Mouse (Mus musculus): ENCODE measurements around the gene Cd300a. TPM values are rescaled to one million over a fixed set of nuclear protein-coding genes. Genes with fewer than 3 reads are reported as not detected.
"Not testable (repeated sequence)": the region's sequence is repeated elsewhere in the genome, so short reads cannot be mapped to it uniquely, and the experiment has no call there.

Cd300a gene
- total and polyA plus RNA-seq, 3 experiments = 0.58 TPM; not detected in 2

DNA sequence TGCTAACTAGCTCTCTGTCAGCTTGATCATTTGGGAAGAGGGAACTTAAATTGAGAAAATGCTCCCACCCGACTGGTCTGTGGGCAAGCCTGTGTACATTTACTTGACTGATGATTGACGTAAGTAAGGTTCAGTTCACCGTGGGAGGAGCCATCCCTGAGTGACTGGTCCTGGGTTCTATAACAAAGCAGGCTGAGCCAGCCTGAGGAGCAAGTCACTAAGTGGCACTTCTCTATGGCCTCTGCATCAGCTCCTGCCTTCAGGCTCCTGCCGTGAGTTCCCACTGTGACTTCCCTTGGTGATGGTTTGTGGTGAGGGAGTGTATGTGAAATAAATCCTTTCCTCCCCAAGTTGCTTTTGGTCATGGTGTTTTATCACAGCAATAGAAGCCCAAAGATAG lies 18.2 kb downstream of the Cd300a start:
- Histone ChIP-seq H3K4me1 (ENCODE audit: control insufficient read depth in 1 of 2, insufficient read depth in 2 of 2, low read length in 2 of 2) (no peaks in the 10 kb centered on the region), H3K4me3 (ENCODE audit: control insufficient read depth in 1 of 2, insufficient read depth in 1 of 2, low read depth in 2 of 2, low read length in 2 of 2) (no peak overlapping the region), H3K79me2 (ENCODE audit: control insufficient read depth, insufficient read depth, low read length, poor library complexity) (no peaks in the 10 kb centered on the region), H3K9ac (ENCODE audit: control insufficient read depth, low read depth, low read length, poor library complexity, severe bottlenecking) (no peak overlapping the region), H3K27me3 (ENCODE audit: control insufficient read depth in 1 of 2, insufficient read depth in 2 of 2, low read length in 2 of 2) (no peaks in the 10 kb centered on the region), H3K27ac (ENCODE audit: control insufficient read depth, low read depth, low read length) (no peak overlapping the region), H3K9me3 (replicated peaks; ENCODE audit: insufficient read depth, low read length) (no peaks in the 10 kb centered on the region), H3K36me3 (ENCODE audit: control insufficient read depth in 1 of 2, insufficient read depth in 2 of 2, low read length in 2 of 2) (no peaks in the 10 kb centered on the region)
- no peak for DNase-seq (ENCODE audit: low read depth, low spot score)
- no peak for TF ChIP-seq TCF12 (IDR thresholded peaks at IDR 0.05; ENCODE audit: low read depth, low read length)
- no peak for TF ChIP-seq NRF1 (IDR thresholded peaks at IDR 0.05; ENCODE audit: insufficient read depth, low read depth, low read length, poor library complexity, severe bottlenecking)
- no peak for TF ChIP-seq POLR2A (IDR thresholded peaks at IDR 0.05; ENCODE audit: control insufficient read depth in 1 of 2, insufficient read depth in 1 of 2, low read depth in 1 of 2, low read length in 2 of 2, poor library complexity in 1 of 2)
- TF ChIP-seq RAD21 (IDR thresholded peaks at IDR 0.05; ENCODE audit: low read depth, low read length) = no peak

GRCm38 (mm10) chr11:114909538-114909937 lies 19.7 kb downstream of the Cd300a start:
- H3K4me3 ChIP-seq (ENCODE audit: control insufficient read depth in 1 of 2, insufficient read depth in 1 of 2, low read depth in 2 of 2, low read length in 2 of 2); DNase-seq (ENCODE audit: low read depth, low spot score); H3K9me3 ChIP-seq (replicated peaks; ENCODE audit: insufficient read depth, low read length); H3K9ac ChIP-seq (ENCODE audit: control insufficient read depth, low read depth, low read length, poor library complexity, severe bottlenecking); H3K27me3 ChIP-seq (ENCODE audit: control insufficient read depth in 1 of 2, insufficient read depth in 2 of 2, low read length in 2 of 2); H3K79me2 ChIP-seq (ENCODE audit: control insufficient read depth, insufficient read depth, low read length, poor library complexity); H3K27ac ChIP-seq (ENCODE audit: control insufficient read depth, low read depth, low read length); H3K4me1 ChIP-seq (ENCODE audit: control insufficient read depth in 1 of 2, insufficient read depth in 2 of 2, low read length in 2 of 2); H3K36me3 ChIP-seq (ENCODE audit: control insufficient read depth in 1 of 2, insufficient read depth in 2 of 2, low read length in 2 of 2): not testable (repeated sequence)

GRCm38 (mm10) chr11:114912847-114913246 lies 23.0 kb downstream of the Cd300a start:
- H3K9ac ChIP-seq (ENCODE audit: control insufficient read depth, low read depth, low read length, poor library complexity, severe bottlenecking) = no peak overlapping the region
- no peak overlapping the region for H3K27ac ChIP-seq (ENCODE audit: control insufficient read depth, low read depth, low read length)
- H3K27me3 ChIP-seq (ENCODE audit: control insufficient read depth in 1 of 2, insufficient read depth in 2 of 2, low read length in 2 of 2) = no peaks in the 10 kb centered on the region
- no peaks in the 10 kb centered on the region for H3K79me2 ChIP-seq (ENCODE audit: control insufficient read depth, insufficient read depth, low read length, poor library complexity)
- H3K4me1 ChIP-seq (ENCODE audit: control insufficient read depth in 1 of 2, insufficient read depth in 2 of 2, low read length in 2 of 2) = no peaks in the 10 kb centered on the region
- no peaks in the 10 kb centered on the region for H3K36me3 ChIP-seq (ENCODE audit: control insufficient read depth in 1 of 2, insufficient read depth in 2 of 2, low read length in 2 of 2)
- 0 out of 2 replicates have a peak, but pooled peaks cover 2% of the 10 kb centered on the region for H3K9me3 ChIP-seq (replicated peaks; ENCODE audit: insufficient read depth, low read length)
- DNase-seq (ENCODE audit: low read depth, low spot score) = peak; percentile 28
- H3K4me3 ChIP-seq (ENCODE audit: control insufficient read depth in 1 of 2, insufficient read depth in 1 of 2, low read depth in 2 of 2, low read length in 2 of 2) = no peak overlapping the region
- 0 out of 2 replicates have a peak, but pooled peaks have one; percentile 17 for TF ChIP-seq ZC3H11A (IDR thresholded peaks at IDR 0.05; ENCODE audit: low read depth, low read length)
- TF ChIP-seq ZKSCAN1 (IDR thresholded peaks at IDR 0.05; ENCODE audit: low read depth, low read length) = no peak
- no peak for TF ChIP-seq MAZ (IDR thresholded peaks at IDR 0.05; ENCODE audit: low read depth, low read length)
- peak; percentile 42 to 67 (median 58) for TF ChIP-seq CTCF (IDR thresholded peaks at IDR 0.05 in 2 of 3, conservative IDR thresholded peaks at IDR 0.05 in 1 of 3; ENCODE audit: control insufficient read depth in 1 of 3, insufficient read depth in 1 of 3, low read depth in 2 of 3, low read length in 3 of 3, poor library complexity in 1 of 3, severe bottlenecking in 1 of 3)
- TF ChIP-seq POLR2AphosphoS5 (IDR thresholded peaks at IDR 0.05; ENCODE audit: borderline replicate concordance, low read depth, low read length) = no peak
- TF ChIP-seq RAD21 (IDR thresholded peaks at IDR 0.05; ENCODE audit: low read depth, low read length) = peak; percentile 60
- no peak for TF ChIP-seq ETS1 (IDR thresholded peaks at IDR 0.05; ENCODE audit: low read depth, low read length)
- TF ChIP-seq TAL1 (IDR thresholded peaks at IDR 0.05; ENCODE audit: low read length) = no peak
- no peak for TF ChIP-seq USF2 (IDR thresholded peaks at IDR 0.05; ENCODE audit: borderline replicate concordance in 1 of 2, insufficient read depth in 1 of 2, low read depth in 1 of 2, low read length in 2 of 2)
- TF ChIP-seq ZMIZ1 (IDR thresholded peaks at IDR 0.05; ENCODE audit: low read depth, low read length) = no peak
- no peak for TF ChIP-seq E2F4 (IDR thresholded peaks at IDR 0.05; ENCODE audit: borderline replicate concordance, low read depth, low read length)
- peak; percentile 42 for TF ChIP-seq SMC3 (IDR thresholded peaks at IDR 0.05; ENCODE audit: low read depth, low read length)
